Mouse (Mus musculus) spleen, adult 2 months (tissue): ENCODE measurements around the gene Garem2.

Experiments
- CTCF ChIP-seq: fragments of 200-500 bp; IDR thresholded peaks from 2 replicates; pipeline ENCODE4 v1.5.1; 2011; ENCODE audit warnings: mild to moderate bottlenecking, inconsistent platforms; ENCODE audit not compliant: insufficient read depth, insufficient read length, insufficient replicate concordance; ENCODE audit errors: extremely low read depth
- POLR2A ChIP-seq: fragments of 200-500 bp; IDR thresholded peaks from 2 replicates; pipeline ENCODE4 v1.6.1; 2011; ENCODE audit warnings: low read depth, low read length, inconsistent platforms

- TF ChIP-seq POLR2A = no peak
- TF ChIP-seq CTCF = no peak
Observed at GRCm38 (mm10) chr5:30148133-30148920, 43.4 kb downstream of the Garem2 start.
